Mouse (Mus musculus) embryonic facial prominence, embryonic 11.5 days (tissue): ENCODE measurements at regions not wholly inside any gene's neighbourhood (a gene's known extent, or its start where the extent isn't known, plus 50 kb on each side); places are given as distances from the start of the nearest gene placed in this dataset.

Source experiments
- ATAC-seq: fragments of 200-750 bp; cut with Nextera tagmentation; replicated peaks from 2 replicates; pipeline ENCODE4 v1.8.0; 2017; ENCODE audit warnings: low read depth; ENCODE audit not compliant: insufficient number of reproducible peaks, low FRiP score, low TSS enrichment
- DNase-seq: peaks from one replicate; pipeline ENCODE4 v3.0.0-alpha.2; 2015; ENCODE audit warnings: low spot score
- H3K27ac ChIP-seq: fragments of 300-500 bp; sonication (generic); replicated peaks from 2 replicates; pipeline ENCODE4 v1.5.1; 2014; ENCODE audit warnings: mild to moderate bottlenecking, low read depth, low read length, control low read depth
- H3K27me3 ChIP-seq: fragments of 300-500 bp; sonication (generic); 2 replicates; pipeline ENCODE4 v1.6.1; 2014; ENCODE audit warnings: mild to moderate bottlenecking, low read length, moderate library complexity, mixed read lengths; ENCODE audit not compliant: control insufficient read depth, insufficient read depth
- H3K36me3 ChIP-seq: fragments of 300-500 bp; sonication (generic); replicated peaks from 2 replicates; pipeline ENCODE4 v1.6.1; 2014; ENCODE audit warnings: low read depth, mild to moderate bottlenecking, low read length, moderate library complexity, mixed read lengths; ENCODE audit not compliant: control insufficient read depth, insufficient read depth
- H3K4me1 ChIP-seq: fragments of 300-500 bp; sonication (generic); 2 replicates; pipeline ENCODE4 v1.6.1; 2014; ENCODE audit warnings: low read length, mixed read lengths; ENCODE audit not compliant: control insufficient read depth, insufficient read depth
- H3K4me2 ChIP-seq: fragments of 300-500 bp; sonication (generic); 2 replicates; pipeline ENCODE4 v1.6.1; 2014; ENCODE audit warnings: low read depth, mild to moderate bottlenecking, control low read depth, low read length, moderate library complexity
- H3K4me3 ChIP-seq: fragments of 300-500 bp; sonication (generic); 2 replicates; pipeline ENCODE4 v1.5.1; 2014; ENCODE audit warnings: low read depth, low read length, control low read depth
- H3K9ac ChIP-seq: fragments of 300-500 bp; sonication (generic); replicated peaks from 2 replicates; pipeline ENCODE4 v1.6.1; 2014; ENCODE audit warnings: mild to moderate bottlenecking, control low read depth, low read length
- H3K9me3 ChIP-seq: fragments of 300-500 bp; sonication (generic); replicated peaks from 2 replicates; pipeline ENCODE4 v1.6.1; 2016; ENCODE audit warnings: mild to moderate bottlenecking, low read length, inconsistent platforms, mixed read lengths; ENCODE audit not compliant: control insufficient read depth
- WGBS: fragments of 180-500 bp; shearing (Covaris S2); extraction: QIAGEN DNeasy Blood & Tissue Kit; methylation state at CpG from one replicate; pipeline ENCODE4 v1.1.7; 2014; 5-methylcytosine and 5-hydroxymethylcytosine counted together

DNA sequence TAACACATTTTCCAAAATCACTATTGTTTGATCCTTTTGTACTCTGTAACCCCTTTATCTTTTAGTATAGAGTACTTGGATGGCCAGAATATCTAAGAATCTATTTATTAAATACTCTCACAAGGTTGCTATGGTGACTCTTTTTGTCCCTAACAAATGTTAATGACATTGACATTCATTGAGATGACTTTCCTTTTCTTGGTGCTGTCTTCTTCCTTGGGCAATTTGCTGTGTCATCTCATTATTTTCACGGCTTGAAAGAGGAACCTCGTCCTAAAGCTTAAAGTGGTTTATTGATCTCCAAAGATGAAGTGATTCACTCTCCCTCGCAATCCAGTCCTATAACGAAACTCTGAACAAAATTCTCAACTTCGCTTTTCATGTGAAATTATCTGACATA is 265.6 kb upstream of the Zfp960 start:
- Histone ChIP-seq H3K27me3 (no peaks in the 10 kb centered on the region), H3K9me3 (no peaks in the 10 kb centered on the region), H3K4me1 (no peaks in the 10 kb centered on the region), H3K9ac (no peak overlapping the region), H3K36me3 (no peaks in the 10 kb centered on the region), H3K27ac (no peak overlapping the region), H3K4me3 (no peak overlapping the region), H3K4me2 (no peak overlapping the region)
- ATAC-seq: no peak
- WGBS: 87% methylated on average over 5 of the region's 5 CpGs
- DNase-seq: no peak

DNA sequence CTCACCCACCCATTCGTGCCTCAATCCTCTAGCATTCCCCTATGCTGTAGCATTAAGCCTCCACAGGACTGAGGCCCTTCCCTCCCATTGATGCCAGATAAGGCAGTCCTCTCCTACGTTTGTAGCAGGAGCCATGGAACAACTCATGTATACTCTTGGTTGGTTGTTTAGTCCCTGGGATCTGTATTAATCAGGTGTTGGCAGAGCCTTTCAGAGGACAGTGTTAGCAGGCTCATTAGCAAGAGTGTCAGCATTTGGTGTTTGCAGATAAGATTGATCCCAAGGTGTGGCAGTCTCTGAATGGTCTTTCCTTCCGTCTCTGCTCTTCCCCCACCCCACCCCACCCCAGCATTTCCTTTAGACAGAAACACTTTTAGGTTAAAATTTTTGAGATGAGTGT is 258.9 kb upstream of the Zfp960 start:
- Histone ChIP-seq H3K4me1 (no peaks in the 10 kb centered on the region), H3K36me3 (no peaks in the 10 kb centered on the region), H3K9ac (no peak overlapping the region), H3K4me3 (no peak overlapping the region), H3K27me3 (no peaks in the 10 kb centered on the region), H3K27ac (no peak overlapping the region), H3K9me3 (no peaks in the 10 kb centered on the region), H3K4me2 (no peak overlapping the region)
- DNase-seq: no peak
- no peak for ATAC-seq
- WGBS: 39% methylated on average over 3 of the region's 3 CpGs

DNA sequence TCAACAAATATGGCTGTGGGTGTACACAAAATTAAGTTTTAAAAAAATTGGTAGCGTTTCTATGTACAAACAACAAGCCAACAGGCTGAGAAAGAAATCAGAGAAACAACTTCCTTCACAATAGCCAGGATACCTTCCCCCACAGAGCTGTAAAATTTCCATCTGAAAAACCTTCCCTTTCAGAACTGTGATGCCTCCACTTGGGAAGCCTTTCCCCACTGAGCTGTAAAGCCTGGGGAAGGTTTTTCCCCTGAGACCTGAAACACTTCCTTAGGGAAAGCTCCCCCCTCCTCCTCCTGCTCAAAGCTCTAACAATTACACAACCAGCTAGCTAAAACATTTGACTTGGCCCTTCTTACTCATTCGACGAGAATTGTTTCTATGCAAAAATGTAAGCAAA is 245.5 kb upstream of the Zfp960 start:
- DNase-seq: no peak
- Histone ChIP-seq H3K36me3 (no peaks in the 10 kb centered on the region), H3K9ac (no peak overlapping the region), H3K4me3 (no peak overlapping the region), H3K9me3 (no peaks in the 10 kb centered on the region), H3K4me1 (no peaks in the 10 kb centered on the region), H3K27ac (no peak overlapping the region), H3K4me2 (no peak overlapping the region), H3K27me3 (no peaks in the 10 kb centered on the region)
- WGBS: 31% methylated on average over 3 of the region's 3 CpGs
- no peak for ATAC-seq

DNA sequence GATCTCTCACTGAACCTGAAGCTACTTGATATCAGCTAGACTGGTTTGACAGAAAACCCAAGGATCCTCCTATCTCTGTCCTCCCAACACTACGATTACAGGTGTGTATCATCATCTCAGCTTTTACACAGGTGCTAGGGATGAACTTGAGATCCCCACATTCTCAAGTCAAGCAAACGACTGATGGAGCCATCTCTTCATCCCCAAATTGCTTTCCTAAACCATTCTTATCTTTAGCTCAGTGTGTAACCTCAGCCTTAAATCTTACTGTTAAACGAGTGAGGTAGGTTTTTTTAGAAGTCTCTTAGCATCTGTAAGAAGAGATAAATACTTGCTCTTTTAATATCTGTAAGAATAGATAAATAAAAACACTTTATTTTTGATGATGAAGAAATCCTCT is 242.2 kb upstream of the Zfp960 start:
- Histone ChIP-seq H3K27ac (no peak overlapping the region), H3K4me2 (no peak overlapping the region), H3K36me3 (no peaks in the 10 kb centered on the region), H3K4me3 (no peak overlapping the region), H3K9me3 (no peaks in the 10 kb centered on the region), H3K27me3 (no peaks in the 10 kb centered on the region), H3K9ac (no peak overlapping the region), H3K4me1 (no peaks in the 10 kb centered on the region)
- 79% methylated on average over 3 of the region's 3 CpGs for WGBS
- ATAC-seq: no peak
- DNase-seq: no peak

DNA sequence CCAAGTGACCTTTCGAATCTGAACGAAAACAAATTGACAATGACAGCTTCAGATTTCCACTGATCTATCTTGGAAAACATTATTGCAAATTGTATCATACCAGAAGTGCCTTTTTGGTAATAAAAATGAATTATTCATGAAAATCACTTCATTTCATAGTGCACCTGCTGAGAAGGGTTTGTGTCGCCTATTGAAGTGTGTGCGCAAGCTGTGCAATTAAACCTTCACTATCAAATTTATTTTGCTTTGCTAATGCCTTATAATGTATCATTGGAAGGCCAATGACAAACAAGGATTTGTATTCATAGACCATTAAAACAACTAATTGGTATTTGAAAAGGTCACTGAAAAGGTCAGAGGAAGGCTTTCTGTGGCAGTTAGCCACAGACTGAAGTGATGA is 224.8 kb upstream of the Zfp960 start:
- no peak for ATAC-seq
- Histone ChIP-seq H3K4me1 (no peaks in the 10 kb centered on the region), H3K9me3 (no peaks in the 10 kb centered on the region), H3K9ac (no peak overlapping the region), H3K27ac (no peak overlapping the region), H3K4me3 (no peak overlapping the region), H3K36me3 (no peaks in the 10 kb centered on the region), H3K4me2 (no peak overlapping the region), H3K27me3 (no peaks in the 10 kb centered on the region)
- WGBS: 90% methylated on average over 4 of the region's 4 CpGs
- DNase-seq: no peak

DNA sequence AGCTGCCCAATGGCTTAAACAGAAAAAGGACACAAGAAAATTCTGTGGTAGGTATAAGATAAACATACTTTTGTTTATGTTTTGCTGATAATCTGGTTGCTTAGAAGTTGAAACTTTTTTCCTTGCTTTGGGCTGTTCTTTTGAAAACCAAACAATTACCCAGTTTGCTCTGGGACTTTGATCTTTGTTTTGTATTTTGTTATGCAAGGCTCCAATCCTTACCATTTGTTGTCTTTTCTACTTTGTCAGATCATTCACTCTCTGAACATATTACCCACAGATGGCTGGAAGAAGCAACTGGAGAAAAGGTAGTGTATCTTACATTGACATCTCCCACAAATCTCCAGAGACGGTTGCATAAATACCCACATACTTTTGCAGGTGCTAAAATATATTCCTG is 203.1 kb upstream of the Zfp960 start:
- DNase-seq (no peak), ATAC-seq (no peak)
- WGBS: 54% methylated on average over 1 of the region's 1 CpGs
- no peaks in the 10 kb centered on the region for H3K36me3 ChIP-seq
- no peaks in the 10 kb centered on the region for H3K4me1 ChIP-seq
- H3K9ac ChIP-seq: no peak overlapping the region
- H3K4me3 ChIP-seq: no peak overlapping the region
- H3K9me3 ChIP-seq: no peaks in the 10 kb centered on the region
- H3K4me2 ChIP-seq: no peak overlapping the region
- no peak overlapping the region for H3K27ac ChIP-seq
- H3K27me3 ChIP-seq: no peaks in the 10 kb centered on the region

DNA sequence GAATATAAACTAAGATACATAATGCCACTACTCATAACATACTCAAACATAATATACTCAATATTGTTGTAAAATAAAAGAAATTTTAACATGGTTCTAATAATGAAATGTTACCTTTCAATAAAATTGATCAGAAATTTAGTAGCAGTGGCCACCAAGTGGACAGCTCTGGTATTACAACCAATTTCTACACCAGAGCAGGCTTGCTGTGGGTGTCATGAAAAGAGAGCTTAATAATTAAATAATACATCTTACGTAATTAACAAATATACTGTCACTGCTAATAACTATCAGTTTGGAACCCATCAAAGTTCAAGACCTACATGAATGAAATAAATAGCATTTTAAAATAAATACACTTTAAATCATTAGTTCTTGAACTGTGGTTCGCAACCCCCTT is 163.1 kb upstream of the Zfp960 start:
- WGBS: 70% methylated on average over 2 of the region's 2 CpGs
- Histone ChIP-seq H3K4me3 (no peak overlapping the region), H3K27me3 (no peaks in the 10 kb centered on the region), H3K9me3 (no peaks in the 10 kb centered on the region), H3K4me1 (no peaks in the 10 kb centered on the region), H3K4me2 (no peak overlapping the region), H3K9ac (no peak overlapping the region), H3K36me3 (no peaks in the 10 kb centered on the region), H3K27ac (no peak overlapping the region)
- DNase-seq (peak; percentile 70), ATAC-seq (no peak)

DNA sequence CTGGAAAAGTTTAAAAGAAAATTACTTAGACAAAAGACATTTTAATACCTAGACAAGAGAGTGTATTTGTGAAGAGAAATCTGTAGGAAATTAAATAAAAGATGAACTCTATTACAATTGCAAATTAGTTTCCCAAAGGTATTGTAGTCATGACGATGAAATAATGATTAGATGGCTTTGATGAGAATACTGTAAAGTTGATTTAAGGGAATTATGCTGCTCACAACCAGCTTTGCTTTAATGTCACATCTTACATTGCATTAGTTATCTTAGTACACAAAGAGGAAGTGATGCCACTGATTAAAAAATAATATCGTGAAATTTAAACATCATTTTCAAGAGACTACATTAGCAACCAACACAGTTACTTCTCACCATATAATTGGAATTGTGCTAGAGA is 145.7 kb upstream of the Zfp960 start:
- no peak overlapping the region for H3K27ac ChIP-seq
- ATAC-seq: no peak
- no peaks in the 10 kb centered on the region for H3K27me3 ChIP-seq
- no peak overlapping the region for H3K4me2 ChIP-seq
- no peak for DNase-seq
- no peaks in the 10 kb centered on the region for H3K4me1 ChIP-seq
- WGBS: 88% methylated on average over 2 of the region's 2 CpGs
- H3K36me3 ChIP-seq: no peaks in the 10 kb centered on the region
- no peak overlapping the region for H3K4me3 ChIP-seq
- no peak overlapping the region for H3K9ac ChIP-seq
- H3K9me3 ChIP-seq: no peaks in the 10 kb centered on the region

DNA sequence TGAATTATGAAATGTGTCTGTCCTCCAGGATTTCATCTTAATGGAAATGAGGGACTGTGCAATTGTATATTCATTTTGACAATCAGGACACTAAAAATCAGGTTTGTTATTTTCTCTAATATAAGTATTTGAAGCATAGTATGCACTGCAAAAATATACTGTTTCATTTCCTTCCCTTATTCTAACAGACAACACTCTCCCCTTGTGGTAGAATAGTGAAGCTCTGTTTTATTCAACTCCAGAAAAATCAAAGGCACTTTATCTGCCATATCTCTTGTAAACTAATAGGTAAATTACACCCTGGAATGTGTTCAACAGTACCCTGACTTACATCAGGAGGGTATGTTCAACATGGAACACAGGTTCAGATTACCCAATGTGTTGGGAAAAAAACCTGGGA is 137.7 kb upstream of the Zfp960 start:
- no peak overlapping the region for H3K4me2 ChIP-seq
- H3K27ac ChIP-seq: no peak overlapping the region
- ATAC-seq (no peak), DNase-seq (no peak)
- H3K4me1 ChIP-seq: no peaks in the 10 kb centered on the region
- no peaks in the 10 kb centered on the region for H3K9me3 ChIP-seq
- H3K36me3 ChIP-seq: no peaks in the 10 kb centered on the region
- H3K4me3 ChIP-seq: no peak overlapping the region
- H3K27me3 ChIP-seq: no peaks in the 10 kb centered on the region
- no peak overlapping the region for H3K9ac ChIP-seq
